Mouse (Mus musculus): ENCODE measurements around the gene Pygm.

DNA sequence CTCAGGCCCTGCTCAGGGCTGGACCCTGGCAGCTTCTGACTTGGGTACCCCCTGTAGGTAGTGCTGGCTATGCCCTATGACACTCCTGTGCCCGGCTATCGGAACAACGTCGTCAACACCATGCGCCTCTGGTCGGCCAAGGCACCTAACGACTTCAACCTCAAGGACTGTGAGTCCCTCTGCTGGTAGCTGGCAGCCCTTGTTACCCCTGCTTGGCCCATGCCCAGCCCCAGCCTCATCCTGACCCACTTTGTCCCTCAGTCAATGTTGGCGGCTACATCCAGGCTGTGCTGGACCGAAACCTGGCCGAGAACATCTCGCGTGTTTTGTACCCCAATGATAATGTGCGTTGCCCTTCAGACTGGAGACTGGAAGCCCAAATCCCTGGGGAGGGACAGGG, 3.8 kb downstream of the Pygm start:
- TF ChIP-seq CTCF (IDR thresholded peaks at IDR 0.05; ENCODE audit: borderline replicate concordance, extremely low read depth, insufficient read depth, insufficient read length), result no peak
- TF ChIP-seq POLR2A (IDR thresholded peaks at IDR 0.05; ENCODE audit: borderline replicate concordance, extremely low read depth, insufficient read depth, insufficient read length, poor library complexity, severe bottlenecking), result no peak

All from brain, embryonic 14.5 days (tissue).